Mouse (Mus musculus) v-Abl transformed pro-B cells (cell line): ENCODE measurements around the gene Ctsd.

ENCODE experiments used
- in situ Hi-C, 2 experiments: fragments of 400-800 bp; cut with MboI; formaldehyde crosslinking; loops; one replicate each; pipeline ENCODE4 v1.15.1; 2025; ENCODE audit not compliant: unreplicated experiment in 2 of 2

Gene Ctsd

GRCm38 (mm10) chr7:142400750-142401142, 12.9 kb upstream of the Ctsd start:
- in situ Hi-C loops, result no loop called here

- in situ Hi-C loops, result no loop called here
Measured at GRCm38 (mm10) chr7:142400112-142400749, 12.4 kb upstream of the Ctsd start.

GRCm38 (mm10) chr7:142399250-142399649, 11.4 kb upstream of the Ctsd start:
- in situ Hi-C loops, result no loop called here

DNA sequence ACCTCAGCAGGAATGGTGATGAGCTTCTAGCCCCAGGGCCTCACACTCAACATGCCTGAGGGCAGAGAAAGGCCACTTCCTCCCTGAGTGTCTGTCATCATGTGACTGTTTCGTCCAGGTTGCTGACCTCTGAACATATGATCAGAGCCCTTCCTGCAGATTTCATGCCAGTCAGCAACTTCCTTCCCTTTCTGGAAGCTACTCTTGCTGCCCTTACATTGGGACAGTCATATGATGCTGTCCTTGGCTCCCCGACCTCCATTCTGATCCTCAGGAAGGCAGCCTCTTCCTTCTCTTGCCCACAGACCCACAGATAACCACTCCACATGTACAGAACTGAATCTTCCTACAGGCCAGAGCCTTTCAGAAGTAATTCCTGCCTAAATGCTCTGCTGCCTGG, 10.2 kb upstream of the Ctsd start:
- in situ Hi-C loops, result no loop called here

DNA sequence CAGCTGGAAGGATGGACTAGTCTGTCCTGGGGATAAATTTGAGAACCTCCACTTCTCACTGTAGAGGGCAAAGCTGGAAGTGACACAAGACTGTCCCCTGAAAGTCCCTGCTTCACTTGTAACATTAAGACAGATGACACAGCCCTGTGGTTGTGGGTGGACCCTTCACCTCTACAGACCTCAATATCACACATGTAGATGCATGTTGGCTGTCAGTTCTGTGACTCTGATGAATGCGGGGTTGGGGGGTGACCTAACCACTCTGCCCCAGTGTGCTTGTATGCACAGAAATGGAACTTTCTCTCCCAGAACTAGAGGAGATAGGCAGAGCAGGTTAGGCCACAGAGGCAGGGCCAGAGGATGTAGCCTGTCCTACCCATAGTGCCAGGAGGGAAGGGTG, 8.8 kb upstream of the Ctsd start:
- in situ Hi-C loops, result no loop called here

DNA sequence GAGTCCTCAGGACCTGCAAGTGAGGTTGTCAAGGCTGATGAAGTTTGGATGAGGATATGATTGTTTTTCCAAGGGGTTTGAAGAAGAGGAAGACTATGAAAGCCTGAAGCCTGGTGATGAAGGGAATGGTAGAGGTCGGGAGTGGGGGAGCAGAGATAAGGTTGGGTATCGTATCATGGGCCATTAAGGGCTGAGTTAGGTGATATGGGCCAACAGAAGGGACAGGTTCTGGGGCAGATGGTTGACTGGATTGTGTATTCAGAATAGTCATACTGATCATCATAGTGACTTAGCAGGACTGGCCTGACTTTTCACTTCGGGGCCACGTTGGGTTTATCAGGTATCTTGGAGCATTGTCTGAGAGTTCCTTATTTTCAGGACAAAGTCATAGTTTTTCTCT, 7.6 kb upstream of the Ctsd start:
- in situ Hi-C loops, result no loop called here

GRCm38 (mm10) chr7:142394261-142395190, 6.7 kb upstream of the Ctsd start:
- in situ Hi-C loops, result loop anchor here in 1 of 2 experiments (5.0 kb wide), 1 partner anchor 38 kb away; the partner anchor contains the start of gene Syt8

DNA sequence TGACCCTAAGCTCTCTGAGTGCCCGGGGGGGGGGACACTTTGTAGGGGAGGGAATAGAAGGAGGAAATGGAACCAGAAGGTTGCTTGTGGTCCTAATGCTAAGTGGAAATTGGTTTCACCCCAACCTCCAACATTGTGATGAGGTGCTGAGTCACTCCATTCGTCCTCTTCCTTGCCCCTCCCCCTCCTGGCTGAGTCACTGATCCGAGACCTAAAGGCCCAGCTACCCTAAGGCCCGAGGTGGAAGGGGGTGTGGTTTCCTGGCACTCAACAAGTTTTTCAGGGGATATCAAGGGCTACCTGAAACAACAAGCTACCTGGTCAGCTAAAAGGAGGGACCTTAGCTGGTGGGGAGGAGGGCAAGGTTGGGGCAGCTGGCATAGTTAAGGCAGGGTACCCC, 5.4 kb upstream of the Ctsd start:
- in situ Hi-C loops, result loop anchor here in 1 of 2 experiments (5.0 kb wide), 1 partner anchor 39 kb away; the partner anchor contains the start of gene Syt8

DNA sequence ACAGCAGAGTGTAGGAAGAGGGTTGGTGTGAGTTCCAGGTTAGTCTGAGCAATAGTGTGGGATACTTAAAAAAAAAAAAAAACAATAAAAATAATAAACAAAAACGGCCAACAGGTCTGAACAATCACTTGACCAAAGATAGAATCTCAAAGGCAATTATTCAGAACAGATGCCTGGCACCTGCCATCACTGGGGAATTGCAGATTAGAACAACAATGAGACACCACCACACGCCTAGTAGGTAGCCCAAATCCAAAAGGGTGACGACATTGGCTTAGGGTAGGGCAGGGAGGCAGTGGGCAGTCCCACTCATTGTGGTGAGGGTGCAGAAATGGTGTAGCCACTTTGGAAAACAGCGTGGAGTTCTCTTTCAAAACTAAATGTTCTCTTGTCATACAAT, 3.8 kb upstream of the Ctsd start:
- in situ Hi-C loops, result loop anchor here in 1 of 2 experiments (5.0 kb wide), 1 partner anchor 41 kb away; the partner anchor contains the start of gene Syt8

DNA sequence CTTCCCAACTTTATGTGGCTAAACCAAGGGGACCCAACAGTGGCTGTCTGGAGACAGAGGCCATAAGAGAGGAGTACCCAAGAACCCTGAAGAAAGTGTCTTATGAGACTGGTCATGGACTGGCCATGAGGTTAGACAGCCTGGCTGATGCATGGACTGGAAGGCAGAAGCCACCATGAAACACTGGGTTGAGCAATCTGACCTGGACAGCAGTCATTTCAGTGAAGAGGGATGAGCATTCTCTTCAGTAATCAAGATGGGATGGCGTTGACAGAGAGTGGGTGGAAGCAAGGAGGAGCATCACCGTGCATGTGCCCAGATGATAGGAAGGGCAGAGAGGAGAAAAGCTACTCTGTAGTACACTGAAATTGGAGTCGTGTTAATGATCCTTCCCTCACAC, 3.3 kb upstream of the Ctsd start:
- in situ Hi-C loops, result loop anchor here in 1 of 2 experiments (5.0 kb wide), 1 partner anchor 41 kb away; the partner anchor contains the start of gene Syt8

GRCm38 (mm10) chr7:142389961-142390650, 2.3 kb upstream of the Ctsd start:
- in situ Hi-C loops, result loop anchor here in 1 of 2 experiments (5.0 kb wide), 1 partner anchor 42 kb away; the partner anchor contains the start of gene Syt8

DNA sequence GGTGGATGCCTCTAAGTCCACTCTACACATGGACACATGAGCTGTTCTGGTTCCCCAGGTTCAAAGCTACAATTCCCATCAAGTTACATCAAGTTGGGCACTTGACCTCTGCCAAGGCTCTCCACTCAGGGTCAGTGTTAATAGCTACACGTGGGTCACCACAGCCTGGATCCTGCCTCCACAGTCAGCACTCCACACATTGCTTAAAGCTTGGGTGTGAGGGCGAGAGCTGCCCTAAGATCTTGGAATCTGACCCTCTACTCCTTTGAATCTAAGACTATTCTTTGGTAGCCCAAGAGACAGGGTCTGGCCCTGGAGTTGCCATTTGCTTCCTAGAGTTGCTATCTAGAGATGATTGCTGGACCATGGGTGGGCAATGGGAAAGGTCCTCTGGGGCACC, 902 bp upstream of the Ctsd start:
- in situ Hi-C loops, result no loop called here

DNA sequence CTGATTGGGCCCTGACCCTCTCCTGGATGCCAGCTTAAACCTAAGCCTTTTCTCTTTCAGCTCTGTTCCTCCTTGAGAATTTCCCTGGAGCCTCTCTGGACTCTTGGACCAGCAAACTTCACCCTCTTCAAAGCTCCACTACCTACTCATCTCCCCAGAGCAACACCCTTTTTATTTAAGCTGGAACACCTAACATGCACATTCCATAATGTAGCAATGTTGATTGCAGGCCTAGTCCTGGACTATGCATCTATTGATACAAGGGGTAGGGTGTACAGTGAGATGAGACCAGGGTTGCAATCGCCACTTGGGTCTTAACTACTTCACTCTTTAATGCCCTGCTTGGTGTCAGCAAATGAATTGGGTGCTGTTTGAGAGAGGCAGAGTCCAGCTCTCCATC, 360 bp upstream of the Ctsd start:
- in situ Hi-C loops, result no loop called here

- in situ Hi-C loops, result no loop called here
Measured at GRCm38 (mm10) chr7:142386621-142387201, 1.1 kb downstream of the Ctsd start.

DNA sequence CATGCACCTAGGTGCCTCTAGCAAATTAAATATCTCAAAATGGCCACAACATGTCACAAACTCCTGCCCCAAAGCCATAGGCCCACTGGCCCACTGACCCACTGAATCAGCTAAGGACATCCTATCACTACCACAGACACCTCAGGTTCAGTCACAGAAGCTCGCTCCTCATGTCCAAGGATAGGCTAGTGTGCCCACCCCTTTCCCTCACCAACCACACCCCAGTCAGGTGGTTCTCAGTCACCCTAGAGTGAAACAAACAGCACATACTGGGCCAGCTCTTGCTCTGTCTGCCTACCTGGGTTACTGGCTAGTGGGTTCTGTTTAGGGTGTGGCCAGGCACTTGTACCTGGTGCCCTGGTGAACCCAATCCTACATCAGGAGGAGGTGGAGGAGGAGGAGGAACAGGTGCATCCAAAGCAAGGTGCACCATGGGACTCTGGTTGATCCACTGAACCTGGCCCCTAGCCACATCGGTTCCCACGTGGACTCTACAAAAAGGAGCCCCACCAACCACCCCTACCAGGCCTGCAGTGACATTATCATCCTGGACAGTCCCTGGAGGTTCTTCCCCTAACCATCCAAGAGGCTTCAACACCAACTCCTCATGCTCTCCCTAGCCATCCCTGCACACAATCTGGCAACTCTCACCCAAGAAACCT, 2.0 kb downstream of the Ctsd start:
- in situ Hi-C loops, result no loop called here

GRCm38 (mm10) chr7:142384306-142384705, 3.5 kb downstream of the Ctsd start:
- in situ Hi-C loops, result no loop called here

DNA sequence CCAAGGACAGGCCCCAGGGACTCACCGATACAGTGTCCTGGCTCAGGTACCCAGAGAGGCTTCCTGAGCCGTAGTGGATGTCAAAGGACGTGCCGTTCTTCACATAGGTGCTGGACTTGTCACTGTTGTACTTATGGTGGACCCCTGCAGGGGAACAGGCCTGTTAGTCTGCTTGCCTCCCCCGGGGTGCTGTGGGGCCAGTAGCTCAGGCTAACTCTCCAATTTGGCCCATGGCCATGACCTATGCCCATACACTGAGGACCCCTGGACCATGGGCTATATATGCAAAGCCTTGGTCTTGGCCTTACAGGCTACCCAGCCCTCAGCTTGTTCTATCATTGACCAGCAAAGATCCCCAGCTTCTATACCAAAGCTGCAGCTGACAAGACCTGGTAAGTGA, 5.3 kb downstream of the Ctsd start, which contains the start of gene Gm49369:
Gene Gm49369 (minus strand): TSS at position 101 of the 400 bp plus-strand sequence.
- in situ Hi-C loops, result no loop called here

- in situ Hi-C loops, result no loop called here
Measured at GRCm38 (mm10) chr7:142381175-142381574, 6.7 kb downstream of the Ctsd start.

DNA sequence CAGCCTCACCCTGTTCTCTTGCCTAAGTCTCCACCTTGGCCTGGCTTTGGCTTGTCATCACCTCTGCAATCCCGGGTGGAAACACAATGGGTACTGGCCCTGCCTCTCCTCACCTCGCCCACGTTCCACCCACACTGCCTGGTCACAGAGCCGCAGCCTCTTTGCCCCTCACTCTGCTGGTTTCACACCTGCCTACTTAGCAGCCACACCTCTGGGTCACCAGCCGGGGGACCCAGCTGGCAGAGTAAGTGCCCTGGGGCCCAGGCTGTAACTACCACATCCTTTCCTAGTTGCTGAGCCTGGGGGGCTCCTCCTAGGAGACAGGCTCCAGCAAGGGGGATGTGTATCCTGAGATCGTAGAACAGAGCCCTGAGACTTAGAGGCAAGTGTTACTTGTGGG, 8.7 kb downstream of the Ctsd start:
- in situ Hi-C loops, result no loop called here
